Mouse (Mus musculus) midbrain, embryonic 16.5 days (tissue): ENCODE data around the gene Lrrfip1. TPM values are rescaled to one million over a fixed set of nuclear protein-coding genes. Genes with fewer than 3 reads are reported as not detected.
A peak's percentile ranks its signal among the peaks of the same experiment; 100 is the strongest.

Experiments
- ATAC-seq: fragments of 200-750 bp; cut with Nextera tagmentation; 2 replicates; pipeline ENCODE4 v1.8.0; 2017; ENCODE audit warnings: moderate TSS enrichment
- H3K27ac ChIP-seq: fragments of 300-500 bp; sonication (generic); 2 replicates; pipeline ENCODE4 v1.5.1; 2014; ENCODE audit warnings: mild to moderate bottlenecking, low read length, mixed read lengths
- H3K27me3 ChIP-seq: fragments of 300-500 bp; sonication (generic); 2 replicates; pipeline ENCODE4 v1.6.1; 2014; ENCODE audit warnings: low read depth, low read length, mixed read lengths; ENCODE audit not compliant: control insufficient read depth, insufficient read depth
- H3K36me3 ChIP-seq: fragments of 300-500 bp; sonication (generic); 2 replicates; pipeline ENCODE4 v1.6.1; 2014; ENCODE audit warnings: mild to moderate bottlenecking, low read length, moderate library complexity, mixed read lengths; ENCODE audit not compliant: control insufficient read depth, insufficient read depth
- H3K4me1 ChIP-seq: fragments of 300-500 bp; sonication (generic); 2 replicates; pipeline ENCODE4 v1.6.1; 2014; ENCODE audit warnings: mild to moderate bottlenecking, low read length, mixed read lengths; ENCODE audit not compliant: control insufficient read depth, insufficient read depth
- H3K4me2 ChIP-seq: fragments of 300-500 bp; sonication (generic); 2 replicates; pipeline ENCODE4 v1.6.1; 2014; ENCODE audit warnings: mild to moderate bottlenecking, low read length, mixed read lengths
- H3K4me3 ChIP-seq: fragments of 300-500 bp; sonication (generic); 2 replicates; pipeline ENCODE4 v1.5.1; 2014; ENCODE audit warnings: low read depth, mild to moderate bottlenecking, low read length, moderate library complexity, mixed read lengths
- H3K9ac ChIP-seq: fragments of 300-500 bp; sonication (generic); 2 replicates; pipeline ENCODE4 v1.6.1; 2014; ENCODE audit warnings: low read depth, low read length, mixed read lengths
- H3K9me3 ChIP-seq: fragments of 300-500 bp; sonication (generic); replicated peaks from 2 replicates; pipeline ENCODE4 v1.6.1; 2014; ENCODE audit warnings: mild to moderate bottlenecking, low read length, mixed read lengths; ENCODE audit not compliant: control insufficient read depth, poor library complexity, severe bottlenecking
- WGBS: fragments of 180-500 bp; shearing (Covaris S2); extraction: QIAGEN DNeasy Blood & Tissue Kit; methylation state at CpG from one replicate; pipeline ENCODE4 v1.1.7; 2014; 5-methylcytosine and 5-hydroxymethylcytosine counted together
- polyA plus RNA-seq: library from polyadenylated mRNA; unstranded; fragments of >200 nt; fragmentation: Nextera tagmentation; extraction: Ambion mirVana; gene quantifications from 2 replicates; pipeline ENCODE4 v1.2.1, GENCODE M21; 2015

Lrrfip1 gene
- polyA plus RNA-seq, 1 experiment from 2014 or later = 44.4 TPM

DNA sequence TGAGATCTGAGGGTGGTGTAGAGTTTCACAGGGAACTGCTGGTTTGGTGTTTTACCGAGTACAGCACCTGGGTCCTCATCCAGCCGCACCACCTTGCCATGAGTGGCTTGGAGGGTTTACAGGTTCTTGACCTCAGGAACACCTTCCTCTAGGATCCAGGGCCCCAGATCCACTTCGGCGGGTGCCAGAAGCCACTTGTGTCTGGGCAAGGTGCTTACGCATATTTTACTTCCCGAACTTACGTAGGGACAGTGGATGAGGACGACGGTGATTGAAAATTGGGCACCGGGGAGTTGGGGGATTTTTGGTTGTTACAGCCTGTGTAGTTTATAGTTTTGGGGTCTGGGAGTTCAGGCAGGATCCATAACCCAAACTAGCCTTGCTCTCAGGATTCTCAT is 55.5 kb downstream of the Lrrfip1 start:
- no peak overlapping the region; the same call in 1 of the 2 replicates for H3K4me3 ChIP-seq
- H3K9ac ChIP-seq = no peak overlapping the region
- no peaks in the 10 kb centered on the region for H3K9me3 ChIP-seq
- ATAC-seq = no peak
- H3K36me3 ChIP-seq = no peaks in the 10 kb centered on the region
- WGBS = 57% methylated on average over 10 of the region's 10 CpGs
- H3K27me3 ChIP-seq = peaks cover 14% of the 10 kb centered on the region; the same call in 1 of the 2 replicates
- peak overlapping the region; percentile 84 for H3K4me2 ChIP-seq
- peaks cover 13% of the 10 kb centered on the region for H3K4me1 ChIP-seq
- H3K27ac ChIP-seq = no peak overlapping the region

DNA sequence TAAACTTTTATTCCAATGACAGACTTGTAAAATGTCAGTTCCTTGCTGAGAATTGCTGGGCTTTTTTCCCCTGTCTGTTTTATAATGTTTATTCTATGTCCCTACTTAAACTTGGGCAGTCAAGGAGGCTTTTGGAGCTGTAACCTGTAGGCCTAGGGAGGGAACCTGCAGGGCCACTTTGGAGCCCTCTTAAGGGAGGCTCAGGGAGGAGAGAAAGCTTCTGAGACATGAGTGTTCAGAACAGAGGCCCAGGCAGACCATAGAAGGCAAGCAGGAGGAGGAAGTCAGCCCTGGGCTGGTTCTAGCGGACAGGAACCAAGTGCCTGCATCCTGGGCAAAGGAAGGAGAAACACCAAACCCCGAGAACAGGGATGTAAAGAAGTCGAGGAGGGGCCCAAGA is 56.3 kb downstream of the Lrrfip1 start:
- 88% methylated on average over 3 of the region's 3 CpGs for WGBS
- peaks cover 14% of the 10 kb centered on the region; the same call in 1 of the 2 replicates for H3K27me3 ChIP-seq
- ATAC-seq = no peak

DNA sequence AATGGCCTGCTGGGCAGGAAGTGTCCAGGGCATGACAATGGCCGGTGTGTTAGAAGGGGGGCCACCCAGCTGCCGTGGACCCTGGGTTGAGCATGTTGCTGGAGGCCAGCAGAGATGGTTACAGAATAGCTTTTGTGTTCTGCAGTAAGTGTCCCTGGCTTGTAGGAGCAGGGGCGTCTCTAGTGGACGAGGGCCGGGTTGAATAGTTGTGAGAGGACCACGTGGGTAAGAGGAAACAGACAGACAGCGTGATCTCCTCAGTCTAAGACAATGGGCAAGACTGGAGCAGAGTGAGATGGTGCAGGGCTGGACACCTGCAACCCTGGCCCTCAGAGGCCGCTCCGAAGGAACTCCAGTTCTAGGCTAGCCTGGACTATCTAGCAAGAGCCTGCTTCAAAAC is 57.2 kb downstream of the Lrrfip1 start:
- Histone ChIP-seq H3K9me3 (no peaks in the 10 kb centered on the region), H3K4me3 (no peak overlapping the region), H3K4me1 (peaks cover 13% of the 10 kb centered on the region), H3K9ac (no peak overlapping the region), H3K36me3 (no peaks in the 10 kb centered on the region), H3K27ac (no peak overlapping the region), H3K4me2 (no peak overlapping the region), H3K27me3 (peaks cover 14% of the 10 kb centered on the region; the same call in 1 of the 2 replicates)
- no peak for ATAC-seq
- WGBS = 72% methylated on average over 9 of the region's 9 CpGs

More for the DNA sequence above, 56.3 kb downstream of the Lrrfip1 start:
- Histone ChIP-seq H3K4me1 (peaks cover 13% of the 10 kb centered on the region), H3K27ac (no peak overlapping the region), H3K36me3 (no peaks in the 10 kb centered on the region), H3K9me3 (no peaks in the 10 kb centered on the region), H3K4me3 (no peak overlapping the region), H3K9ac (no peak overlapping the region), H3K4me2 (no peak overlapping the region)

DNA sequence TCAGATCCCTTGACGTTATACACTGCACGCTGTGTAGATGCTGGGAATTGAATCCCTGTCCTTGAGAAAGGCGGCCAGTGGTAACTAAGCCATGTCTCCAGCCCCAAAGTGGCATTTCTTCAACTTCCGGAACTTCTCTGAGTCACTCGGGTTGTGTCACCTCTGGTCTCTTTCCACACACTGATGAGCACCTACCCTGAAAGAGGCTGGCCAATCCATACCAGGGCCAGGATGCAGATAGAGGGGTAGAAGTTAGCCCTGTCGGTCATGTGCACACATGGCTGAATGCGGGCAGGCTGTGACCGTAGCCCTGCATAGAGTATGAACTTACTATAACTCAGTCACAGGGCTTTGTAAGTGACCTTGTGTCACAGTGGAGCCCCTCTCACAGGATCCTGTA is 57.9 kb downstream of the Lrrfip1 start:
- Histone ChIP-seq H3K9me3 (no peaks in the 10 kb centered on the region), H3K4me3 (no peak overlapping the region), H3K4me2 (no peak overlapping the region), H3K9ac (no peak overlapping the region), H3K27ac (no peak overlapping the region), H3K4me1 (peaks cover 13% of the 10 kb centered on the region), H3K36me3 (no peaks in the 10 kb centered on the region), H3K27me3 (peaks cover 12% of the 10 kb centered on the region; the same call in 1 of the 2 replicates)
- ATAC-seq = no peak
- 91% methylated on average over 8 of the region's 8 CpGs for WGBS

DNA sequence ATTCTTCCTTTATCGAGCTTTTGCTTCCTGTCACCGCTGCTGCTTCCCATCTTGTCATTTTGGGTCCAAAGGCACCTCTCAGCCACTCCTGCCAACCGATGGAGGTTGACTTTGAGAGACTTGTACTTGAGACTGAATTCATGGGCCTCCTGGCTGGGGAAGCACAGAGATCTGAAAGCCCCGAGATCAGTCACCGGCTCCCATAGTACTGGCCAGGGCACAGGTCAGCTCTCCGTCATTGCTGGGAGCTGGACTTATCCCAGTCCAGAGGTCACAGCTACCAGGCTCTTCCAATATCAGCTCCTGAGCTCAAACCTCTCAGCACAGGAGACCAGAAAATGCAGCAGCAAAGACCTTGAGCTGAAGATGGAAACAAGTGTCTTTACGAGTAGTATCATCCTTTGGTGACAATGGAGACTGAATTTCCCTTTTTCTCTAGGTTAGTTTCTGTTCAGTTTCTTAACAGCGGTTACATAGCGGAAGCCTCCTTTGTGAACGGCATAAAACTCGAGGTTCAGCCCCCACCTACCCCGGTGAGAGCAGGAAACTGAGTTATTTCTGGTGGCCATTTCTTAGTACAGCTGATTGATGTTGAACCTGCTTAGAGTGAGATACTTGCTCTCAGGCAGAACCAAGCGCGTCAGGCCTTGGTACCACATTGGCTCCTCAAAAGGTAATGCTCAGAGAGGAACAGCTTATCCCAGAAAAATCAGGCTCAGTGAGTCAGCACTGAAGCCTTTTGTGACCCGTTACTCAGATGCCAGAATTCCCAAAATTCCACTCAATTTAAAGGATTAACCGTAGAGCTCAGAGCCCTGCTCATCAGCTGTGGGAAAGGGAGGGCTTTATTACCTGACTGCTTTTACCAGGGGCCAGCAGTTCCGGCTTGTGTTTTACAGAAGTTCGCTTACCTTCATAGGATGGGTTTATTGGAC is 59.0 kb downstream of the Lrrfip1 start:
- H3K9ac ChIP-seq = no peak overlapping the region
- H3K4me2 ChIP-seq = no peak overlapping the region
- no peaks in the 10 kb centered on the region for H3K36me3 ChIP-seq
- no peak overlapping the region for H3K27ac ChIP-seq
- WGBS = 72% methylated on average over 18 of the region's 18 CpGs
- H3K27me3 ChIP-seq = peaks cover 7% of the 10 kb centered on the region; the same call in 1 of the 2 replicates
- H3K4me1 ChIP-seq = peaks cover 21% of the 10 kb centered on the region
- ATAC-seq = no peak
- H3K4me3 ChIP-seq = no peak overlapping the region
- H3K9me3 ChIP-seq = no peaks in the 10 kb centered on the region

DNA sequence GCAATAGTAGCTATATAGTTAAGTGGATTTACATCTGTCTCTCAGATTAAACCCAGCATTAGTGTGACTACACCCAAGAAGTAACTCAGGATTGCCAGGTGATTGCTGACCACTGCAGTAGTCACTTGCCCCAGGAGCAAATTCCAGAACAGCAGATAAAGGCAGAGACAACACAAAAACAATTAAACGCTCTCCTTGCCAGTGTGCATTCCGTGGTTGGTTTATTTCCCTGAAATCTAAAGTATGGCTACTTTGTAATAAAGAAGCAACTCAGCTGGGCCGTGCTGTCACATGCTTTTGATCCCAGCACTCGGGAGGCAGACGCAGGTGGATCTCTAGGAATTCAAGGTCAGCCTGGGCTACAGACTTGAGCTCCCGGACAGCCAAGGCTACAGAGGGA is 59.7 kb downstream of the Lrrfip1 start:
- Histone ChIP-seq H3K4me3 (no peak overlapping the region), H3K36me3 (no peaks in the 10 kb centered on the region), H3K9me3 (no peaks in the 10 kb centered on the region), H3K4me2 (no peak overlapping the region), H3K4me1 (peaks cover 21% of the 10 kb centered on the region), H3K27ac (no peak overlapping the region), H3K27me3 (peaks cover 6% of the 10 kb centered on the region; the same call in 1 of the 2 replicates), H3K9ac (no peak overlapping the region)
- WGBS = 79% methylated on average over 6 of the region's 6 CpGs
- no peak for ATAC-seq

DNA sequence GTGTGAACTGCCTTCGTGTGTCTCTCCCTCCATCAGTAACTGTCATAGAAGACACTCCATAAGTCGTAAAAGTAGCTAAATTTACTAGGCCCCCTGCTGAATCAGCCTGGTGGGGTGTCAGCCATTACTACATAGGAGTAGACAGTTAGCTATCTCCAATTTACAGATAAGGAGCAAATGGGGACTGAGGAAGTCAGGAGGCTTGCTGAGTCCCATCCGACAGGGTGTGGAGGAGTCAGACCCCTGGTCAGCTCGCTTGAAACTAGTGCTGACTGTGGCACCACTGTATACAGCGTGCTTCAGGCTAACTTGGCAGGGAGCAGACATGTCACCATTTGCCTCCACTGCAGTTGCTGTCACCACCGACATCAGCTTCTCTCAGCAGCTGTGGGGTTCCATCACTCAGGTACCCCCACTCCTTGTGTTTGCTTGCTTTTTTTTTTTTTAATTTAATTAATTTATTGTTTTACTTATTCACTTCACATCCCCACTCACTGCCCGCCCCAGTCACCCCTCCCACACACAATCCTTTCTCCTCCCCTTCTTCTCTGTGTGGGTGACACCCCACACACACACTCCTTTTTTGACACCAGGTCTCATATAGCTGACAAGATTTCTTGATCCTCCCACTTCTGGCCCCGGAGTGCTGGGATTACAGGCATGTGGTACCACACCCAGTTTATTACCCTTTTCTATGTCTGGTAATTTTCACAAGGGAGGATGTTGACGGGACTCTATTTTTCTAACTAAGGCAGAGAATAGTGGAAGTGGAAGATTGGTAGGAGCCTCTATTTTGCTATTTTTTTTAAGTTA is 61.5 kb downstream of the Lrrfip1 start:
- no peak for ATAC-seq
- peaks cover 17% of the 10 kb centered on the region for H3K4me1 ChIP-seq
- H3K9ac ChIP-seq = no peak overlapping the region
- no peaks in the 10 kb centered on the region for H3K9me3 ChIP-seq
- no peak overlapping the region for H3K4me2 ChIP-seq
- H3K36me3 ChIP-seq = no peaks in the 10 kb centered on the region
- H3K27ac ChIP-seq = no peak overlapping the region
- no peak overlapping the region for H3K4me3 ChIP-seq
- WGBS = 88% methylated on average over 9 of the region's 9 CpGs
- H3K27me3 ChIP-seq = no peaks in the 10 kb centered on the region

DNA sequence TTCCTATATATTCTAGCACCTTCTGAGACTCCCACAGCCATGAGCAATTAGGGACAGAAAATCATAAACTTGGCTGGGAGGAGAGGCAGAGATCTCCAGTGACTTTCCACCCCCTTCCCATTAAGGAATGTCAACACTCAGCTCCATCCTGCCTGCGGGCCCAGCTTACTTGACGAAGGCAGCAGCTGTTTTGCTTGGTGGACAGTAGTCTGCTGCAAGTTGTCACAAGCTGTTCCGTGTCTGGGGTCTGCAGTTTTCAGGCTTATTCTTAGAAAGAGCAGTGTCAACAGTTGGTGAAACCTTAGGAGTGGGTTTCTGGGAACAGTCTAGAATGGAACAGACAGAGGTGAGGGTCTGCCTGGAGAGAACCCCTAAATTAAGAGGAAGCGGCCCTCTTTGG is 62.6 kb downstream of the Lrrfip1 start:
- no peak overlapping the region for H3K4me3 ChIP-seq
- no peaks in the 10 kb centered on the region for H3K27me3 ChIP-seq
- ATAC-seq = no peak
- no peak overlapping the region for H3K9ac ChIP-seq
- no peak overlapping the region for H3K4me2 ChIP-seq
- no peaks in the 10 kb centered on the region for H3K36me3 ChIP-seq
- H3K27ac ChIP-seq = no peak overlapping the region
- H3K4me1 ChIP-seq = peaks cover 17% of the 10 kb centered on the region
- no peaks in the 10 kb centered on the region for H3K9me3 ChIP-seq
- WGBS = 86% methylated on average over 4 of the region's 4 CpGs
